Mouse (Mus musculus) brain, embryonic 14.5 days (tissue): ENCODE data around the gene Mmp19.

ENCODE experiments used
- CTCF ChIP-seq: fragments of 200-500 bp; IDR thresholded peaks from 2 replicates; pipeline ENCODE4 v1.5.1; 2012; ENCODE audit warnings: inconsistent platforms, mild to moderate bottlenecking, moderate library complexity, borderline replicate concordance; ENCODE audit not compliant: insufficient read depth, insufficient read length; ENCODE audit errors: extremely low read depth
- POLR2A ChIP-seq: fragments of 200-500 bp; IDR thresholded peaks from 2 replicates; pipeline ENCODE4 v1.6.1; 2012; ENCODE audit warnings: mild to moderate bottlenecking, inconsistent platforms, borderline replicate concordance; ENCODE audit not compliant: poor library complexity, insufficient read depth, insufficient read length, severe bottlenecking; ENCODE audit errors: extremely low read depth

GRCm38 (mm10) chr10:128846664-128847063, 56.0 kb downstream of the Mmp19 start:
- TF ChIP-seq CTCF (no peak), POLR2A (no peak)
